Mouse (Mus musculus) stomach, postnatal 0 days (tissue): ENCODE measurements around the gene Fastkd2. TPM values are rescaled to one million over a fixed set of nuclear protein-coding genes. Genes with fewer than 3 reads are reported as not detected.

Source experiments
- ATAC-seq: fragments of 200-750 bp; cut with Nextera tagmentation; 2 replicates; pipeline ENCODE4 v1.8.0; 2017; ENCODE audit not compliant: low FRiP score, low TSS enrichment
- DNase-seq: peaks from one replicate; pipeline ENCODE4 v3.0.0-alpha.2; 2016; ENCODE audit warnings: low spot score
- H3K27ac ChIP-seq: fragments of 300-500 bp; sonication (generic); replicated peaks from 2 replicates; pipeline ENCODE4 v1.5.1; 2014; ENCODE audit warnings: mild to moderate bottlenecking, control low read depth
- H3K27me3 ChIP-seq: fragments of 300-500 bp; sonication (generic); 2 replicates; pipeline ENCODE4 v1.6.1; 2014; ENCODE audit warnings: low read length; ENCODE audit not compliant: control insufficient read depth, insufficient read depth
- H3K36me3 ChIP-seq: fragments of 300-500 bp; sonication (generic); 2 replicates; pipeline ENCODE4 v1.6.1; 2014; ENCODE audit warnings: low read length, mixed read lengths; ENCODE audit not compliant: control insufficient read depth, insufficient read depth
- H3K4me1 ChIP-seq: fragments of 300-500 bp; sonication (generic); replicated peaks from 2 replicates; pipeline ENCODE4 v1.6.1; 2014; ENCODE audit warnings: antibody characterized with exemption; ENCODE audit not compliant: control insufficient read depth, insufficient read depth
- H3K4me2 ChIP-seq: fragments of 300-500 bp; sonication (generic); replicated peaks from 2 replicates; pipeline ENCODE4 v1.6.1; 2014; ENCODE audit warnings: low read depth, mild to moderate bottlenecking, control low read depth, moderate library complexity
- H3K4me3 ChIP-seq: fragments of 300-500 bp; sonication (generic); 2 replicates; pipeline ENCODE4 v1.5.1; 2014; ENCODE audit warnings: low read depth, low read length, control low read depth
- H3K9ac ChIP-seq: fragments of 300-500 bp; sonication (generic); 2 replicates; pipeline ENCODE4 v1.6.1; 2014; ENCODE audit warnings: mild to moderate bottlenecking, low read length, control low read depth, mixed read lengths
- H3K9me3 ChIP-seq: fragments of 300-500 bp; sonication (generic); 2 replicates; pipeline ENCODE4 v1.6.1; 2016; ENCODE audit warnings: low read length; ENCODE audit not compliant: control insufficient read depth
- CTCF ChIP-seq: IDR thresholded peaks from 2 replicates; pipeline ENCODE4 v1.5.1; 2016; ENCODE audit warnings: antibody characterized with exemption, low read depth, mild to moderate bottlenecking, moderate library complexity
- EP300 ChIP-seq: optimal IDR thresholded peaks from 2 replicates; pipeline ENCODE3; 2016; ENCODE audit warnings: antibody characterized with exemption
- WGBS: fragments of 180-500 bp; shearing (Covaris S2); extraction: QIAGEN DNeasy Blood & Tissue Kit; methylation state at CpG from one replicate; pipeline ENCODE4 v1.1.7; 2014; 5-methylcytosine and 5-hydroxymethylcytosine counted together
- polyA plus RNA-seq: library from polyadenylated mRNA; unstranded; fragments of >200 nt; fragmentation: Nextera tagmentation; extraction: Ambion mirVana; gene quantifications from 2 replicates; pipeline ENCODE4 v1.2.1, GENCODE M21; 2015

Fastkd2 gene
- polyA plus RNA-seq, 1 experiment from 2014 or later, result 24.8 TPM

DNA sequence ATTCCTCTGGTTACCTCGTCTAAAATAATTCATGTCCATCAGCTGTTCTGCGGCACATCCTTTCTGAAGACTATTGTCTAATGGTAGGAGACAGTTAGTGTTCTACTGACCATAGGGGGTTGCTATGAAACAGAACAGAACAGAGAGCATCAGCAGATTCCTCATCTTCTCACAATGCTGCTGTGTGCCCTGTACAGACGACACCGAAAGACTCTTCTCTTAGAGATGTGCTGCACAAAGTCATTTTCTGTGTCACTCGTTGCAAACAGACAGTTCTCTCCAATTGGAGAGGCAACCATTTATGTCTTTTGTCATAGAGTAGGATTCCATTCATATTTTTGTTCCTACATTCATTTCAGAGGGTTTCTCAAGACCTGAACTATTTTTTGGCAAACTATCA is 38.8 kb downstream of the Fastkd2 start, which contains the start of gene 4933402D24Rik:
TSS of gene 4933402D24Rik (minus strand) at position 101 of the 400 bp plus-strand sequence.
- Histone ChIP-seq H3K27ac (no peak within 1 kb of the TSS), H3K9ac (no peak within 1 kb of the TSS), H3K36me3 (no peaks in the 10 kb centered on the region), H3K27me3 (no peaks in the 10 kb centered on the region), H3K4me3 (no peak within 1 kb of the TSS), H3K4me1 (no peaks in the 10 kb centered on the region), H3K4me2 (no peak within 1 kb of the TSS), H3K9me3 (no peaks in the 10 kb centered on the region)
- TF ChIP-seq EP300 (no peak), CTCF (no peak)
- 74% methylated on average over 5 of the region's 5 CpGs for WGBS
- no peak for DNase-seq
- ATAC-seq, result no peak

DNA sequence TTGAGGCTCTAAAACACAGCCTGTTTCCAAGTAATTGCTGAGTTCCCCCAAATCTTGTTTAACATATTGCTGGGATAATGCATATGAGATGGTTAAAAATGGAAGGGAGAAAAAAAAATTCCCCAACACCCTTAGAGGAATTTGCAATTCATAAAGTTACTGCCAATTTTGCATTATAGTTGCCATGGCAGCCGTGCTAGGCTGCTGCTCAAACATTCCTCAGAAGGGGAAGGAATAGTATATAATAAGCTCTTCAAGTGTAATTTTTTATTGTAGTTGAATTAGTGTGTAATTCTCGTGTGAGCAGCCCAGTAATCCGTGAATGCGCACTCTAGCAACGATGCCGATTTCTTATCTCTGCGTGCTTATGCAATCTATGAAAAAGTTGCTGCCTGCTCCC is 39.9 kb downstream of the Fastkd2 start:
- Histone ChIP-seq H3K27ac (no peak overlapping the region), H3K4me2 (no peak overlapping the region), H3K4me3 (no peak overlapping the region), H3K9me3 (no peaks in the 10 kb centered on the region), H3K9ac (no peak overlapping the region), H3K27me3 (no peaks in the 10 kb centered on the region), H3K36me3 (no peaks in the 10 kb centered on the region), H3K4me1 (no peaks in the 10 kb centered on the region)
- TF ChIP-seq EP300 (no peak), CTCF (no peak)
- ATAC-seq (no peak), DNase-seq (no peak)
- WGBS, result 60% methylated on average over 7 of the region's 7 CpGs

DNA sequence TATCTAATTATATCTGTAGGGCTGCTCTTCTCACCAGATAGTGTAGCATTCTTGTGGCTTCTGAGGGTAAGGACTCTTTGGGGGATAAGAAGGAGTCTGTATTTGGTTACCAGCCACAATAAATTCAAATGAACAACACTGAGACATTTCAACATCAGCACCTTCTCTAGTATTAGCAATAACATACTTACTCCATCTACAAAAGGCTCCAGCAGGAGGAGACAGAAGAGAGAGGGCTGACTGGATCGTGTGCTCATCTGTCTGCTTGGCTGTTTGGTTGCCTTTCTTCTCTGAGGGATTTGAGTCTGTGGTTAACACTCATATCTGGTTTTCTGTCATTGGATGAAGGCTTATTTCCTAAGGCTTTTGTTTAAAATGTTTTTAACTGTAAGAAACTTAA is 46.0 kb downstream of the Fastkd2 start:
- no peaks in the 10 kb centered on the region for H3K9me3 ChIP-seq
- WGBS, result 58% methylated on average over 1 of the region's 1 CpGs
- H3K27ac ChIP-seq, result no peak overlapping the region
- no peaks in the 10 kb centered on the region for H3K36me3 ChIP-seq
- H3K4me3 ChIP-seq, result no peak overlapping the region
- no peak overlapping the region for H3K4me2 ChIP-seq
- TF ChIP-seq CTCF (no peak), EP300 (no peak)
- H3K9ac ChIP-seq, result no peak overlapping the region
- no peak for DNase-seq
- no peaks in the 10 kb centered on the region for H3K4me1 ChIP-seq
- no peak for ATAC-seq
- H3K27me3 ChIP-seq, result no peaks in the 10 kb centered on the region

DNA sequence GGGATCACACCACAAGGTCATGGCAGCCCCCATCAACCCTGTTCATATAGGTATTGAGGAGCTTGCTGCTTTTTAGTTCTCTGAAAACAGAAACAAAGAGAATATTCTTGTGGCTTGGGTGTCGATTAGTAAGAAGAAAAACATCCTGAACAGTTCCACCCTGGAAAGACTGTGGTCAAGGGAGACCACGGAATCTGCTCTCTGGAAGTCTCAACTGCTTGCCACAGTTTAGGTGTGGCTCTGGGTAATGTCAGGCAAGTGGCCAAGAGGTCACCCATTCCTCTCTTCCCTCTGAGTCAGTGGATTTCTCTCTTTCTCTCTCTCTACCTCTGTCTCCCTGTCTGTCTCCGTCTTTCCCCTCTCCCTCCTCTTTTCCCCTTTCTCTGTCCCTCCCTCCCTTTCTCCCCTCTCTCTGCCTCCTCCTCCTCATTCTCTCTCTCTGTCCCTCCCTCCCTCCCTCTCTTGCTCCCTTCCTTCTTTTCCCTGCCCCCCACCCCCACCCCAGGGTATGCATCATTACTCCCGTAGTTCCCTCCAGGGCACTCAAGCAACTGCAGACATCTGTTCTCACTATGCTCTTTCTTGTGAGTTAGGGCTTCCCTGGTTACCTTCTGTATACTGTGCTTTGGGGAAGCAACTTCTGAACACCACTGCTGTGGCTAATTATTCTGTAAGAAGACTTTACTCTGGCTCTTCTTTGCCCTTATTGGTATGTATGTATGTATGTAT is 46.7 kb downstream of the Fastkd2 start:
- no peaks in the 10 kb centered on the region for H3K9me3 ChIP-seq
- 45% methylated on average over 4 of the region's 4 CpGs for WGBS

DNA sequence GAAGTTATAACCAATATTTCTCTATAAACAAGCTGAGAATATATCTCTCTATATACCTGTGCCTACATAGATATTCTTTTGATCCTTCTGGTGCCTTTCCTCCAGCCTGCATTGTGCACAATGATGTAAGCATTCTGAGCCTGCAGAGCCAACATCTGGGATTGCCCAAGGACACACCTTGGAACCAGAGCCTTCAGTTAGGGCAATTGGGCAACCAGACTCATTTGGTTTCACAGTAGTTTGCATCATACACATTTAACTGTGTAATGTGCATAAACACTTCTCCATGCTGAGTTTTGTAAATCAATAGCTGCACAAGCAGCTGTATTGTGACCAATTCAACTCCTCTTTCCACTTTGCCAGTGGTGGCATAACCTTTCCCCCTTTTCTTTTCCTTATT is 63.9 kb downstream of the Fastkd2 start:
- DNase-seq (no peak), ATAC-seq (no peak)
- Histone ChIP-seq H3K4me1 (no peaks in the 10 kb centered on the region), H3K9me3 (no peaks in the 10 kb centered on the region), H3K27me3 (no peaks in the 10 kb centered on the region), H3K27ac (no peak overlapping the region), H3K4me3 (no peak overlapping the region), H3K36me3 (no peaks in the 10 kb centered on the region), H3K9ac (no peak overlapping the region), H3K4me2 (no peak overlapping the region)
- no peak for TF ChIP-seq CTCF
- TF ChIP-seq EP300, result no peak

More for the DNA sequence above, 46.7 kb downstream of the Fastkd2 start:
- ATAC-seq (no peak), DNase-seq (no peak)
- Histone ChIP-seq H3K4me3 (no peak overlapping the region), H3K9ac (no peak overlapping the region), H3K27me3 (no peaks in the 10 kb centered on the region), H3K4me2 (no peak overlapping the region), H3K27ac (no peak overlapping the region), H3K36me3 (no peaks in the 10 kb centered on the region), H3K4me1 (no peaks in the 10 kb centered on the region)
- TF ChIP-seq CTCF (no peak), EP300 (no peak)

Other genes with a start within 250 kb of the Fastkd2 start
- gene Gm39653, start 114.6 kb upstream of the Fastkd2 start, polyA plus RNA-seq, result not detected in 2 replicates
- 0.04 TPM in 1 of 2 replicates, not detected in the other for gene Dytn, start 43.7 kb upstream of the Fastkd2 start, polyA plus RNA-seq
- 0.05 TPM in 1 of 2 replicates, not detected in the other for gene Mdh1b, start 296 bp upstream of the Fastkd2 start, polyA plus RNA-seq
- gene 4933402D24Rik, start 38.7 kb downstream of the Fastkd2 start, polyA plus RNA-seq, result not detected in 2 replicates